Mouse (Mus musculus) 3T3-L1 (cell line): ENCODE measurements at regions not wholly inside any gene's neighbourhood (a gene's known extent, or its start where the extent isn't known, plus 50 kb on each side); places are given as distances from the start of the nearest gene placed in this dataset.
A peak's percentile ranks its signal among the peaks of the same experiment; 100 is the strongest.

Experiments used
- DNase-seq: peaks from one replicate; pipeline ENCODE4 v3.0.0-alpha.2; 2015; ENCODE audit warnings: low read depth, low spot score

GRCm38 (mm10) chr1:99237214-99237613 lies 535.4 kb upstream of the Cntnap5b start:
- no peak for DNase-seq

- no peak for DNase-seq
Measured at GRCm38 (mm10) chr1:99285612-99286011, 487.0 kb upstream of the Cntnap5b start.

- DNase-seq, result no peak
Measured at GRCm38 (mm10) chr1:99287834-99288233, 484.7 kb upstream of the Cntnap5b start.

GRCm38 (mm10) chr1:99299139-99299538 lies 473.4 kb upstream of the Cntnap5b start:
- DNase-seq, result no peak

GRCm38 (mm10) chr1:99317043-99317709 lies 455.4 kb upstream of the Cntnap5b start:
- DNase-seq, result peak; percentile 58

GRCm38 (mm10) chr1:99317710-99318066 lies 454.9 kb upstream of the Cntnap5b start:
- DNase-seq, result peak; percentile 23
